In genomic region chr14:43983897-43984296, GRCm38 (mm10) we compare ENCODE assay signal across 8 mouse cellular contexts. TPM values are rescaled to one million over a fixed set of nuclear protein-coding genes. Genes with fewer than 3 reads are reported as not detected.
DNase-seq lines count a peak whose midpoint lies in the region; ATAC-seq and TF ChIP-seq lines count a peak whose summit lies in the region.

No protein-coding gene starts in this region.

- H3K4me3 ChIP-seq in cortical plate, adult 2 months (ENCODE audit: insufficient read depth, low read length): no peak overlapping the region
- H3K4me3 ChIP-seq in left cerebral cortex, adult 2 months: no peak overlapping the region

- H3K4me1 ChIP-seq in cortical plate, adult 2 months (ENCODE audit: control insufficient read depth, insufficient read depth, low read length): no peaks in the 10 kb centered on the region

- no peak overlapping the region for H3K27ac ChIP-seq in cortical plate, adult 2 months (ENCODE audit: insufficient read depth, low read length)
- no peak overlapping the region for H3K27ac ChIP-seq in left cerebral cortex, adult 2 months

- intact Hi-C loops in gastrocnemius, postnatal 14 days (cut with DNase I; ENCODE audit: low total_unique reads): no loop called here
- intact Hi-C loops in left cerebral cortex, adult 2 months (cut with DNase I): loop anchor here (2.0 kb wide), 1 partner anchor 51 kb away; no protein-coding TSS in a partner anchor

- peak; percentile 59 for TF ChIP-seq CTCF in cortical plate, adult 2 months (IDR thresholded peaks at IDR 0.05; ENCODE audit: extremely low read depth, insufficient read depth, low read length)
- peak; percentile 48 for TF ChIP-seq CTCF in left cerebral cortex, adult 2 months (IDR thresholded peaks at IDR 0.05)

- DNase-seq in adrenal gland, adult (ENCODE audit: inconsistent age in 2 of 2, low spot score in 1 of 2): peak; percentile 42 to 78
- peak; percentile 40 for DNase-seq in gastrocnemius, postnatal 14 days
- DNase-seq in induced T-regulatory cell, adult 2 months (ENCODE audit: low read depth): peak; percentile 44
- peak; percentile 38 to 45 for DNase-seq in left cerebral cortex, adult 2 months (ENCODE audit: extremely low spot score in 1 of 2, low spot score in 2 of 2)
- peak; percentile 29 to 57 for DNase-seq in right cerebral cortex, adult 2 months (ENCODE audit: low spot score in 2 of 2)
- peak; percentile 46 for DNase-seq in yolk sac, embryonic 10.5 days (ENCODE audit: low spot score)

- TF ChIP-seq POLR2A in cortical plate, adult 2 months (IDR thresholded peaks at IDR 0.05; ENCODE audit: extremely low read depth, insufficient read depth, low read length): no peak

- peak; percentile 88 for ATAC-seq in megakaryocyte progenitor cell, adult 5-6 weeks (replicated peaks; ENCODE audit: poor library complexity)

RNA-seq across cellular contexts. Expression of gene Ang6, which starts 18.2 kb away (rescaled TPM):
- not detected in 2 replicates for polyA plus RNA-seq in cortical plate, adult 2 months (2012; rRNA removed)
- not detected for total RNA-seq in gastrocnemius, postnatal 14 days (2021)
- total RNA-seq in left cerebral cortex, adult 2 months (2021): not detected
- total RNA-seq in megakaryocyte progenitor cell, adult 5-6 weeks (2015): not detected in 2 replicates
- not detected in 2 replicates for total RNA-seq in megakaryocyte progenitor cell, adult 5-6 weeks (2017)

RNA-seq across cellular contexts. Expression of gene Ang5, which starts 27.0 kb away (rescaled TPM):
- not detected in 2 replicates for polyA plus RNA-seq in cortical plate, adult 2 months (2012; rRNA removed)
- not detected for total RNA-seq in gastrocnemius, postnatal 14 days (2021)
- total RNA-seq in left cerebral cortex, adult 2 months (2021): not detected
- not detected in 2 replicates for total RNA-seq in megakaryocyte progenitor cell, adult 5-6 weeks (2015)
- total RNA-seq in megakaryocyte progenitor cell, adult 5-6 weeks (2017): not detected in 2 replicates

RNA-seq across cellular contexts. Expression of gene Gm8113, which starts 58.7 kb away (rescaled TPM):
- polyA plus RNA-seq in cortical plate, adult 2 months (2012; rRNA removed): 0.28 and 0.29 TPM in 2 replicates
- total RNA-seq in gastrocnemius, postnatal 14 days (2021): under 1 TPM; 0.12 to 0.18 TPM
- total RNA-seq in left cerebral cortex, adult 2 months (2021): under 1 TPM in 1 of 2 experiments, not detected in 1; 0.21 TPM
- total RNA-seq in megakaryocyte progenitor cell, adult 5-6 weeks (2015): 6.4 and 7.1 TPM in 2 replicates
- 4.0 and 5.6 TPM in 2 replicates for total RNA-seq in megakaryocyte progenitor cell, adult 5-6 weeks (2017)

Comparison
In these comparisons a context has a peak if more than half of its experiments do, and no peak if none do; other contexts are left out.
1. RNA of gene Gm8113, which starts 58.7 kb away (total RNA-seq): 4.0 to 7.1 TPM in megakaryocyte progenitor cell, adult 5-6 weeks; 0.21 TPM in left cerebral cortex, adult 2 months and 0.12 to 0.18 TPM in gastrocnemius, postnatal 14 days; every median in the first group is over 4 times any median in the second.
2. Peak in every context shown above with its lines, with median percentiles within 50 percentile points of each other: DNase-seq.